Comparison of ENCODE assay signal across 8 mouse cellular contexts in the genomic region with DNA sequence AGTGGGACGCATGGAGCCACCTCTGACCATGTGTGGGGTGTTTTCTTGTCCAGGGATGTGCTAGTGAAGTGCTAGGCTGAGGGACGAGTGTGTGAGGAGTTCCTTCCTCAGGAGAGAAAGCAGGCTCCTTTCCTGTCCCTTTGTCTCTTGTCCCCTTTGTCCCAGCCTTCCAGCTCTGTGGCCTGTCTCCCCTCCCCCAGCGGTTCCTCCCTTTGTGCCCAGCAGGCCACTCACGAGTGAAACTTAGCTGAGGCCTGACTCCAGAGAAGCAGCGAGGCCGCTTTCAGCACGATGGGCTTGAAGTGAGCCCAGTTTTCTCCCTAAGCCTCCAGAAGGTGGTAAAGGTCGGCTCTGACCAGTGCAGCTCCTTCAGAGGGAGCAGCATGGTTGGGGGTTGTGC. TPM values are rescaled to one million over a fixed set of nuclear protein-coding genes. Genes with fewer than 3 reads are reported as not detected.
A peak's percentile ranks its signal among the peaks of the same experiment; 100 is the strongest.
DNase-seq lines count a peak whose midpoint lies in the region; ATAC-seq lines count a peak whose summit lies in the region.

No protein-coding gene starts in this region.

- H3K9me3 ChIP-seq in heart, embryonic 12.5 days (replicated peaks) = no peaks in the 10 kb centered on the region
- no peaks in the 10 kb centered on the region for H3K9me3 ChIP-seq in hindbrain, embryonic 15.5 days
- H3K9me3 ChIP-seq in midbrain, embryonic 14.5 days (ENCODE audit: control insufficient read depth, low read length) = no peaks in the 10 kb centered on the region

- intact Hi-C loops in heart, postnatal 25 days (cut with DNase I) = no loop called here

- WGBS in heart, embryonic 12.5 days = 19% methylated on average over 8 of the region's 8 CpGs
- 14% methylated on average over 8 of the region's 8 CpGs for WGBS in hindbrain, embryonic 15.5 days
- WGBS in midbrain, embryonic 14.5 days = 2% methylated on average over 8 of the region's 8 CpGs

- peak overlapping the region; percentile 49 for H3K27ac ChIP-seq in heart, embryonic 12.5 days (ENCODE audit: poor library complexity, severe bottlenecking)
- H3K27ac ChIP-seq in hindbrain, embryonic 15.5 days (replicated peaks) = peak overlapping the region; percentile 46
- peak overlapping the region; percentile 77 for H3K27ac ChIP-seq in midbrain, embryonic 14.5 days (replicated peaks; ENCODE audit: low read depth, low read length)

- no peak overlapping the region for H3K4me3 ChIP-seq in heart, embryonic 12.5 days
- no peak overlapping the region for H3K4me3 ChIP-seq in hindbrain, embryonic 15.5 days
- H3K4me3 ChIP-seq in midbrain, embryonic 14.5 days (replicated peaks; ENCODE audit: low read depth, low read length) = no peak overlapping the region

- no peak overlapping the region; the same call in 1 of the 2 replicates for H3K4me2 ChIP-seq in heart, embryonic 12.5 days
- no peak overlapping the region for H3K4me2 ChIP-seq in hindbrain, embryonic 15.5 days
- H3K4me2 ChIP-seq in midbrain, embryonic 14.5 days (ENCODE audit: low read length) = peak overlapping the region; percentile 22

- ATAC-seq in heart, embryonic 12.5 days (ENCODE audit: insufficient number of reproducible peaks, low FRiP score) = no peak
- ATAC-seq in hindbrain, embryonic 15.5 days (ENCODE audit: low FRiP score, low read depth) = no peak
- no peak for ATAC-seq in midbrain, embryonic 14.5 days (ENCODE audit: low FRiP score, low TSS enrichment)

- DNase-seq in heart, postnatal 25 days (ENCODE audit: low spot score) = no peak
- peak; percentile 47 for DNase-seq in embryo, embryonic 11.5 days (ENCODE audit: low read depth, low spot score)
- DNase-seq in midbrain, embryonic 14.5 days = peak; percentile 74
- DNase-seq in c-Kit-positive CD71-positive TER-119-positive erythroid progenitor cells, embryonic 14.5 days (ENCODE audit: low spot score) = no peak
- DNase-seq in ovary, postnatal 36 days (ENCODE audit: low spot score) = no peak
- no peak for DNase-seq in adrenal gland, adult 18-20 months (ENCODE audit: low spot score in 2 of 2)

- H3K27me3 ChIP-seq in heart, embryonic 12.5 days (replicated peaks) = no peaks in the 10 kb centered on the region
- no peaks in the 10 kb centered on the region for H3K27me3 ChIP-seq in hindbrain, embryonic 15.5 days
- H3K27me3 ChIP-seq in midbrain, embryonic 14.5 days (ENCODE audit: control insufficient read depth, insufficient read depth, low read length) = no peaks in the 10 kb centered on the region

- peaks cover 22% of the 10 kb centered on the region for H3K36me3 ChIP-seq in heart, embryonic 12.5 days
- no peaks in the 10 kb centered on the region for H3K36me3 ChIP-seq in hindbrain, embryonic 15.5 days
- H3K36me3 ChIP-seq in midbrain, embryonic 14.5 days (ENCODE audit: control insufficient read depth, insufficient read depth, low read length) = peaks cover 19% of the 10 kb centered on the region

- H3K9ac ChIP-seq in heart, embryonic 12.5 days = peak overlapping the region; percentile 8
- H3K9ac ChIP-seq in hindbrain, embryonic 15.5 days = peak overlapping the region; percentile 20; the same call in 1 of the 2 replicates
- H3K9ac ChIP-seq in midbrain, embryonic 14.5 days (replicated peaks; ENCODE audit: low read length) = peak overlapping the region; percentile 49

- H3K4me1 ChIP-seq in heart, embryonic 12.5 days (replicated peaks) = peaks cover 94% of the 10 kb centered on the region
- H3K4me1 ChIP-seq in hindbrain, embryonic 15.5 days (replicated peaks) = peaks cover 84% of the 10 kb centered on the region
- H3K4me1 ChIP-seq in midbrain, embryonic 14.5 days (ENCODE audit: control insufficient read depth, insufficient read depth, low read length) = peaks cover 86% of the 10 kb centered on the region

RNA-seq across cellular contexts. Expression of a gene that starts 26.2 kb away (rescaled TPM):
- polyA plus RNA-seq in heart, embryonic 12.5 days (2016; fragmentation: Nextera tagmentation; extraction: Ambion mirVana) = 101 and 105 TPM in 2 replicates
- total RNA-seq in heart, postnatal 25 days (2021) = 10 to 100 TPM; 41.6 to 45.0 TPM
- 143 and 151 TPM in 2 replicates for polyA plus RNA-seq in hindbrain, embryonic 15.5 days (2015; fragmentation: Nextera tagmentation; extraction: Ambion mirVana)
- 147 and 187 TPM in 2 replicates for polyA plus RNA-seq in midbrain, embryonic 14.5 days (2014; fragmentation: Nextera tagmentation; extraction: Ambion mirVana)
- 10 to 100 TPM; 70.5 to 75.9 TPM for total RNA-seq in adrenal gland, adult 18-20 months (2021)

Comparison
In these comparisons a context has a peak if more than half of its experiments do, and no peak if none do; other contexts are left out.
1. DNase-seq: peak in embryo, embryonic 11.5 days (single experiment) and midbrain, embryonic 14.5 days (single experiment); none in heart, postnatal 25 days (single experiment), c-Kit-positive CD71-positive TER-119-positive erythroid progenitor cells, embryonic 14.5 days (single experiment), ovary, postnatal 36 days (single experiment) and adrenal gland, adult 18-20 months (0 of 2).
2. Peak in every context shown above with its lines, with median percentiles within 50 percentile points of each other: H3K27ac ChIP-seq and H3K9ac ChIP-seq.